Mouse (Mus musculus): ENCODE results near the gene Sh2d1b1. TPM values are rescaled to one million over a fixed set of nuclear protein-coding genes. Genes with fewer than 3 reads are reported as not detected.

Sh2d1b1 gene
- polyA plus RNA-seq, 1 experiment from 2014 or later: 0.18 TPM

GRCm38 (mm10) chr1:170332775-170333174 lies 55.7 kb downstream of the Sh2d1b1 start:
- Histone ChIP-seq H3K27me3 (replicated peaks; ENCODE audit: control insufficient read depth, insufficient read depth, low read length) (no peaks in the 10 kb centered on the region), H3K4me1 (replicated peaks; ENCODE audit: control insufficient read depth, insufficient read depth, low read length) (no peaks in the 10 kb centered on the region), H3K4me2 (ENCODE audit: low read length) (no peak overlapping the region), H3K9me3 (ENCODE audit: control insufficient read depth, low read length) (no peaks in the 10 kb centered on the region), H3K36me3 (ENCODE audit: control insufficient read depth, insufficient read depth, low read length) (no peaks in the 10 kb centered on the region), H3K27ac (ENCODE audit: low read depth) (no peak overlapping the region), H3K9ac (ENCODE audit: low read length) (no peak overlapping the region), H3K4me3 (ENCODE audit: low read depth, low read length) (no peak overlapping the region)
- ATAC-seq (replicated peaks; ENCODE audit: low FRiP score, low TSS enrichment, low read depth) (no peak), DNase-seq (ENCODE audit: low spot score) (no peak)
- 92% methylated on average over 4 of the region's 4 CpGs for WGBS

Other genes starting within 250 kb of the Sh2d1b1 start
- 41.1 and 46.7 TPM in 2 replicates for gene Ddr2, start 166.6 kb upstream of the Sh2d1b1 start, polyA plus RNA-seq (2014; fragmentation: Nextera tagmentation; extraction: Ambion mirVana)
- 48.1 and 49.0 TPM in 2 replicates for gene Uap1, start 102.4 kb upstream of the Sh2d1b1 start, polyA plus RNA-seq (2014; fragmentation: Nextera tagmentation; extraction: Ambion mirVana)
- gene Uhmk1, start 61.9 kb upstream of the Sh2d1b1 start, polyA plus RNA-seq (2014; fragmentation: Nextera tagmentation; extraction: Ambion mirVana): 11.3 and 11.9 TPM in 2 replicates
- gene Sh2d1b2, start 44.6 kb upstream of the Sh2d1b1 start, polyA plus RNA-seq (2014; fragmentation: Nextera tagmentation; extraction: Ambion mirVana): not detected in 2 replicates
- gene Gm7694, start 29.0 kb downstream of the Sh2d1b1 start, polyA plus RNA-seq (2014; fragmentation: Nextera tagmentation; extraction: Ambion mirVana): 4.3 and 4.4 TPM in 2 replicates
- 2.0 and 2.7 TPM in 2 replicates for gene Spata46, start 31.5 kb downstream of the Sh2d1b1 start, polyA plus RNA-seq (2014; fragmentation: Nextera tagmentation; extraction: Ambion mirVana)